Mouse (Mus musculus): ENCODE results near the gene Ralgps1.

GRCm38 (mm10) chr2:33271511-33271910 is 99.8 kb downstream of the Ralgps1 start:
- TF ChIP-seq POLR2A (IDR thresholded peaks at IDR 0.05; ENCODE audit: insufficient read depth, low read depth, low read length) (no peak), CTCF (IDR thresholded peaks at IDR 0.05; ENCODE audit: insufficient read depth, low read depth, low read length) (no peak)
